Mouse (Mus musculus) testis, adult 2 months (tissue): ENCODE data around the gene Cpm. TPM values are rescaled to one million over a fixed set of nuclear protein-coding genes. Genes with fewer than 3 reads are reported as not detected.

Experiments used
- H3K27ac ChIP-seq: fragments of 200-500 bp; 2 replicates; pipeline ENCODE4 v1.5.1; 2012; ENCODE audit warnings: low read depth, low read length; ENCODE audit not compliant: control insufficient read depth, insufficient read depth
- H3K27me3 ChIP-seq: fragments of 200-500 bp; 2 replicates; pipeline ENCODE4 v1.6.1; 2012; ENCODE audit warnings: mild to moderate bottlenecking, low read length, moderate library complexity; ENCODE audit not compliant: control insufficient read depth, insufficient read depth
- H3K36me3 ChIP-seq: fragments of 200-500 bp; 2 replicates; pipeline ENCODE4 v1.6.1; 2012; ENCODE audit warnings: mild to moderate bottlenecking, low read length; ENCODE audit not compliant: control insufficient read depth, insufficient read depth
- H3K4me1 ChIP-seq: fragments of 200-500 bp; 2 replicates; pipeline ENCODE4 v1.6.1; 2012; ENCODE audit warnings: low read length; ENCODE audit not compliant: control insufficient read depth, insufficient read depth
- H3K4me3 ChIP-seq: fragments of 200-500 bp; 2 replicates; pipeline ENCODE4 v1.5.1; 2012; ENCODE audit warnings: low read depth, mild to moderate bottlenecking, low read length, moderate library complexity, mixed read lengths; ENCODE audit not compliant: control insufficient read depth
- CTCF ChIP-seq: fragments of 200-500 bp; IDR thresholded peaks from 2 replicates; pipeline ENCODE4 v1.5.1; 2012; ENCODE audit warnings: low read depth, mild to moderate bottlenecking, inconsistent platforms, low read length, moderate library complexity; ENCODE audit not compliant: control insufficient read depth, insufficient read depth, insufficient replicate concordance
- POLR2A ChIP-seq: fragments of 200-500 bp; IDR thresholded peaks from 2 replicates; pipeline ENCODE4 v1.6.1; 2012; ENCODE audit warnings: low read depth, mild to moderate bottlenecking, inconsistent platforms, low read length, moderate library complexity; ENCODE audit not compliant: control insufficient read depth
- polyA plus RNA-seq: library from polyadenylated mRNA; depleted of rRNA; stranded (reverse); fragments of >200 nt; gene quantifications from 2 replicates; pipeline ENCODE4 v1.2.3, GENCODE M21; 2012

Gene Cpm
- polyA plus RNA-seq, 1 experiment = 0.77 TPM

- H3K27ac ChIP-seq = no peak overlapping the region
- H3K4me3 ChIP-seq = no peak overlapping the region
- no peaks in the 10 kb centered on the region for H3K4me1 ChIP-seq
- no peaks in the 10 kb centered on the region for H3K27me3 ChIP-seq
- peaks cover 5% of the 10 kb centered on the region for H3K36me3 ChIP-seq
- no peak for TF ChIP-seq POLR2A
- no peak for TF ChIP-seq CTCF
Measured at GRCm38 (mm10) chr10:117695027-117695426, 65.7 kb downstream of the Cpm start.

DNA sequence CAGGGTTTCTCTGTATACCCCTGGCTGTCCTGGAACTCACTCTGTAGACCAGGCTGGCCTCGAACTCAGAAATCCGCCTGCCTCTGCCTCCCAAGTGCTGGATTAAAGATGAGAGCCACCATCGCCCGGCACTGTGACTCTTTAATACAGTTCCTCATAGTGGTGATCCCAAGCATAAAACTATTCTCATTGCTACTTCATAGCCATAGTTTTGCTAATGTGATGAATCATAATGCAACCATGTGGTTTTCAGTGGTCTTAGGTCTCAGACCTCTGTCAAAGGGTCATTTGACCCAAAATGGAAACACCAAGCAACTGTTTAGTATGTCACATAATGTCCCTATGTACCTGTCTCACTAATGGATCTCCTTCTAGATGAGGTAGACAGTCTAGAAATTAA is 66.3 kb downstream of the Cpm start:
- TF ChIP-seq POLR2A = no peak
- TF ChIP-seq CTCF = no peak
- no peak overlapping the region for H3K27ac ChIP-seq
- H3K27me3 ChIP-seq = no peaks in the 10 kb centered on the region
- no peak overlapping the region for H3K4me3 ChIP-seq
- peaks cover 5% of the 10 kb centered on the region for H3K36me3 ChIP-seq
- no peaks in the 10 kb centered on the region for H3K4me1 ChIP-seq

GRCm38 (mm10) chr10:117696021-117696826 is 66.9 kb downstream of the Cpm start:
- H3K4me3 ChIP-seq = no peak overlapping the region
- TF ChIP-seq CTCF (no peak), POLR2A (no peak)
- H3K27ac ChIP-seq = no peak overlapping the region
- no peaks in the 10 kb centered on the region for H3K27me3 ChIP-seq
- H3K36me3 ChIP-seq = peaks cover 5% of the 10 kb centered on the region
- H3K4me1 ChIP-seq = no peaks in the 10 kb centered on the region

GRCm38 (mm10) chr10:117696827-117697560 is 67.7 kb downstream of the Cpm start:
- Histone ChIP-seq H3K27me3 (no peaks in the 10 kb centered on the region), H3K4me1 (no peaks in the 10 kb centered on the region), H3K27ac (no peak overlapping the region), H3K36me3 (peaks cover 5% of the 10 kb centered on the region), H3K4me3 (no peak overlapping the region)
- TF ChIP-seq CTCF (no peak), POLR2A (no peak)

- Histone ChIP-seq H3K27ac (no peak overlapping the region), H3K27me3 (no peaks in the 10 kb centered on the region), H3K4me3 (no peak overlapping the region), H3K36me3 (peaks cover 5% of the 10 kb centered on the region), H3K4me1 (no peaks in the 10 kb centered on the region)
- TF ChIP-seq CTCF (no peak), POLR2A (no peak)
Measured at GRCm38 (mm10) chr10:117697561-117698115, 68.3 kb downstream of the Cpm start.

DNA sequence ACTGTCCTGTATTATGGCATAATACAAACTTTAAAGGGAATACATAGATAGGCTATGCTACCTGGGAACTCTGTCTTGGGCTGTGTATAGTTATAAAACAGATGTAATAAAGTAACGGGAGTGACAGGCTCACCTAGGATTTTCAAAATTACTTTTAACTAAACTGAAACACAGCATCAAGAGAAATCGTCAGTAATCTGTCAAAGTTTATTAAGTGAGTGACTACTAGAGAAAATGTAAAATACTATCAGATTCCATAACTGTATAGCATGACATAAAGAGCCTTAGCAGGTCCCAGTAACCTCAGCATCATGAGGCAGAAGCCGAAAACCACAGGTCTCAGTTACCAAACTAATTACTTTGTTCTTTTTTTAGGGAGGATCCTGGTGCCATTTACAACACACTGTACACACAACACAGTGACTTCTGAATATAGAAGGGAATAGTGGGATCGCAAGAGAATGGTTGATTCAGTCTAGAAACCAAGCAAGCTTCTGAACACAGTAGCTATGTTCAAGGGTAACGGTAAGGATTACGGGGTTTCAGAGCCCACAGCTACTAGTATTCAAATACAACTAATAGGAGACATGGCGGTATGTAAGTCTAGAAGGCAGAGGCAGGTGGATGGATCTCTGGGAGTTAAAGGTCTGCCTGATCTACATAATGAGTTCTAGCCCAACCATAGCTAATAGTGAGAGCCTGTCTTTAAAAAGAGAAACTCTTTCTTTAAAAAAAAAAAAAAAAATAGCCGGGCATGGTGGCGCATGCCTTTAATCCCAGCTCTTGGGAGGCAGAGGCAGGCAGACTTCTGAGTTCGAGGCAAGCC is 69.2 kb downstream of the Cpm start:
- Histone ChIP-seq H3K27ac (no peak overlapping the region), H3K4me1 (no peaks in the 10 kb centered on the region), H3K27me3 (no peaks in the 10 kb centered on the region), H3K4me3 (no peak overlapping the region), H3K36me3 (peaks cover 5% of the 10 kb centered on the region)
- TF ChIP-seq POLR2A = no peak
- TF ChIP-seq CTCF = no peak

DNA sequence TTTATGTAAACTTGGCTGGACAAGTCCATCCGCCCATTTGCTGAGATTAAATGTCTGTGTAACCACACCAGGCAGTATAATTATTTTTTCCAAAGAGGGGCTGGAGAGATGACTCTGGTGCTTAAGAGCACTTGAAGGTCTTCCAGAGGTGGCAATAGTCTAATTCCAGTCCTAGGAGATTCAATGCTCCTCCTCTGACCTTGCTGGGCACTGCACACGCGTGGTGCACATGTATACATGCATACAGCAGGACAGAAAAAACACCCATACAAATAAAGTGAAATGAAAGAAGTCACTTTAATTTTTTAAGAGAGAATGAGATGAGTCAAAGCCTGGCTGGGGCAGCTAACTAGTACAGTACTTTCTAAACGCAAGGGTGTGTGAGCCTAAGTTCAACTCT is 70.6 kb downstream of the Cpm start:
- H3K4me3 ChIP-seq = no peak overlapping the region
- no peaks in the 10 kb centered on the region; the same call in 1 of the 2 replicates for H3K36me3 ChIP-seq
- no peak overlapping the region for H3K27ac ChIP-seq
- no peaks in the 10 kb centered on the region for H3K4me1 ChIP-seq
- TF ChIP-seq CTCF = no peak
- TF ChIP-seq POLR2A = no peak
- no peaks in the 10 kb centered on the region for H3K27me3 ChIP-seq
